Mouse (Mus musculus): ENCODE measurements around the gene Exoc3l2. TPM values are rescaled to one million over a fixed set of nuclear protein-coding genes. Genes with fewer than 3 reads are reported as not detected.
A peak's percentile ranks its signal among the peaks of the same experiment; 100 is the strongest.

Gene Exoc3l2
- polyA plus RNA-seq, 1 experiment from 2014 or later, result 2.7 TPM

DNA sequence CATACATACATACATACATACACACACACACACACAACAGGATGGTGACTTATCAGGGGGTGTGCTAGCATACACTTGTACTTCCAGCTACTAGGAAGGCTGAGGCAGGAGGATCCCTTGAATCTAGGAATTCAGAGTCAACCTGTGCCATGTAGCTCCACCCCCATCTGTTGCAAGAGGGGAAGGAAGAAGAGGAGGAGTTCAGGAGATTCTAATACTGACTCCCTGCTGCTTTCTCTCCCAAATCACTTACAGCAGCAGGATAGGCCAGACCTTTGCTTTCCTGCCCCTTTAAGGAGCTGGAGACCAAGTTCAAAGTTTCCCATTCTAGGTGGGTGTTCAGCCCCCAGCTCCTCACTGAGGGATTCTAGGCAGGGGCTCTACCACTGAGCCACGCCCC, 22.4 kb downstream of the Exoc3l2 start:
- no peaks in the 10 kb centered on the region for H3K4me1 ChIP-seq (ENCODE audit: control insufficient read depth, insufficient read depth, low read length)
- no peak for ATAC-seq (replicated peaks; ENCODE audit: insufficient number of reproducible peaks, low FRiP score, low TSS enrichment)
- WGBS (ENCODE audit: insufficient replicate concordance), result 78% methylated on average over 1 of the region's 1 CpGs
- H3K9me3 ChIP-seq (replicated peaks; ENCODE audit: control insufficient read depth, low read length), result no peaks in the 10 kb centered on the region
- no peak overlapping the region for H3K9ac ChIP-seq (ENCODE audit: low read depth, low read length)
- H3K36me3 ChIP-seq (ENCODE audit: control insufficient read depth, insufficient read depth, low read length), result no peaks in the 10 kb centered on the region
- H3K4me3 ChIP-seq (ENCODE audit: low read depth, low read length), result no peak overlapping the region
- H3K27ac ChIP-seq (ENCODE audit: low read depth, low read length), result no peak overlapping the region
- H3K4me2 ChIP-seq, result no peak overlapping the region
- peaks cover 27% of the 10 kb centered on the region for H3K27me3 ChIP-seq (ENCODE audit: control insufficient read depth, insufficient read depth, low read length)

DNA sequence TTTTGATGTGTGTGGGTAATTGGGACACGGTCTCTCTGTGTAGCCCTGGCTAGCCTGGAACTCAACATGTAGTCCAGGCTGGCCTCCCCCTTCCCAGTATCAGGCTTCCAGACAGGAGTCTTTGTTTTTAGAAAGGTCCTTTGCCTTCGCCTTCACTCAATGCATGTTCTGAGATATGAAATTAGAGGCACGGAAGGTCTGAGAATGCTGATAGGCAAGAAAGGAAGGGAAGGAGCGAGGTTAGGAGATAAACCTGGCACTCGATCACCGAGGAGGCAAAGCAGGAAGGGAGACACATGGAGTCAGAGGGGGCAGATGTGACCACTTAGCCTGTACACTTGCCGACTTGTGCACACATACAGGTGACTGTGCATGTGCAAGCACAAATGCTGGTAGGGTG, 23.4 kb downstream of the Exoc3l2 start:
- H3K9me3 ChIP-seq (replicated peaks; ENCODE audit: control insufficient read depth, low read length), result no peaks in the 10 kb centered on the region
- H3K4me3 ChIP-seq (ENCODE audit: low read depth, low read length), result no peak overlapping the region
- 62% methylated on average over 7 of the region's 7 CpGs for WGBS (ENCODE audit: insufficient replicate concordance)
- no peak overlapping the region for H3K27ac ChIP-seq (ENCODE audit: low read depth, low read length)
- ATAC-seq (replicated peaks; ENCODE audit: insufficient number of reproducible peaks, low FRiP score, low TSS enrichment), result no peak
- no peaks in the 10 kb centered on the region; the same call in 1 of the 2 replicates for H3K36me3 ChIP-seq (ENCODE audit: control insufficient read depth, insufficient read depth, low read length)
- H3K4me2 ChIP-seq, result no peak overlapping the region
- 0 out of 2 replicates have a peak, but pooled peaks cover under 1% of the 10 kb centered on the region for H3K4me1 ChIP-seq (ENCODE audit: control insufficient read depth, insufficient read depth, low read length)
- H3K27me3 ChIP-seq (ENCODE audit: control insufficient read depth, insufficient read depth, low read length), result peaks cover 38% of the 10 kb centered on the region
- no peak overlapping the region for H3K9ac ChIP-seq (ENCODE audit: low read depth, low read length)

DNA sequence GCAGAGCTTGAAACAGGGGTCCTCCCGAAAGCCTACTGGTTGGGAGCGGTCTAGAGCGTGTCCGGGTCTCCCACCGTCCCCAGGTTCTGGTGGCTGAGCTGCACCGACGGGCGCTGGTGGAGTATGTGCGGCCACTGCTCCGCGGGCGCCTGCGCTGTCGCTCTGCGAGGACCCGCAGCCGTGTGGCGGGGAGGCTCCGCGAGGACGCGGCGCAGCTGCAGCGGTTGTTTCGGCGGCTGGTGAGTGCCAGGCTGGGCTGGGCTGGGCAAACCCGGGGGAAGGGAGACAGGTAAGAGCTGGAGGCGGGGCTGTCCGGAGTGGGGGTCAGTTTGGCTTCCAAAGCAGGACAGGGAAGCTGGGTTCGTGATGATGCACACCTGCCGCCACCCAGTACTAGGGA, 26.4 kb downstream of the Exoc3l2 start:
- Histone ChIP-seq H3K9ac (ENCODE audit: low read depth, low read length) (no peak overlapping the region), H3K4me3 (ENCODE audit: low read depth, low read length) (peak overlapping the region; percentile 21), H3K36me3 (ENCODE audit: control insufficient read depth, insufficient read depth, low read length) (no peaks in the 10 kb centered on the region; the same call in 1 of the 2 replicates), H3K4me1 (ENCODE audit: control insufficient read depth, insufficient read depth, low read length) (0 out of 2 replicates have a peak, but pooled peaks cover 3% of the 10 kb centered on the region), H3K9me3 (replicated peaks; ENCODE audit: control insufficient read depth, low read length) (no peaks in the 10 kb centered on the region), H3K27me3 (ENCODE audit: control insufficient read depth, insufficient read depth, low read length) (peaks cover 45% of the 10 kb centered on the region), H3K4me2 (peak overlapping the region; percentile 37), H3K27ac (ENCODE audit: low read depth, low read length) (no peak overlapping the region)
- ATAC-seq (replicated peaks; ENCODE audit: insufficient number of reproducible peaks, low FRiP score, low TSS enrichment), result no peak
- 19% methylated on average over 31 of the region's 31 CpGs for WGBS (ENCODE audit: insufficient replicate concordance)

DNA sequence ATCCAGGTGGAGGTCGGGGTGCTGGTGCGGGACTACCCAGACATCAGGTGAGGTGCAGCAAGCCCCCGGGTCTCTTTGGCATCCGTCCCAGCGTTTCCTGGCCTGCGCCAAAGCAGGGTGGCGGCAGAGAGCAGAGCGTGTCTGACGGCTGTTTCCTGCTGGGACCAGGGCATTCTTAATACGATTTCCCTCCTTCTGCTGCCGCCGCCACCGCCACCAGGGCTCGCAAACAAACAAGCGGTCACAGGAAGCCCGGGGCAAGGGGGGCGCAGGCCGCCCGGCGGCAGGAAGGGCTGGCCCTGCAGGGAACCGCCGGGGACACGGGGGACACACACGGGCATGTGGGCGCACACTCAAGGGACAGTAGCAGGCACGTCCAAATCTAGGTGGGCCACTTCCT, 28.6 kb downstream of the Exoc3l2 start:
- no peaks in the 10 kb centered on the region; the same call in 1 of the 2 replicates for H3K36me3 ChIP-seq (ENCODE audit: control insufficient read depth, insufficient read depth, low read length)
- H3K27me3 ChIP-seq (ENCODE audit: control insufficient read depth, insufficient read depth, low read length), result peaks cover 48% of the 10 kb centered on the region
- H3K4me1 ChIP-seq (ENCODE audit: control insufficient read depth, insufficient read depth, low read length), result 0 out of 2 replicates have a peak, but pooled peaks cover 3% of the 10 kb centered on the region
- peak overlapping the region; percentile 23; the same call in 1 of the 2 replicates for H3K4me3 ChIP-seq (ENCODE audit: low read depth, low read length)
- peak overlapping the region; percentile 64 for H3K9ac ChIP-seq (ENCODE audit: low read depth, low read length)
- 0 out of 2 replicates have a peak, but pooled peaks have one; percentile 17 for ATAC-seq (replicated peaks; ENCODE audit: insufficient number of reproducible peaks, low FRiP score, low TSS enrichment)
- 4% methylated on average over 26 of the region's 26 CpGs for WGBS (ENCODE audit: insufficient replicate concordance)
- no peak overlapping the region for H3K27ac ChIP-seq (ENCODE audit: low read depth, low read length)
- peak overlapping the region; percentile 66 for H3K4me2 ChIP-seq
- H3K9me3 ChIP-seq (replicated peaks; ENCODE audit: control insufficient read depth, low read length), result no peaks in the 10 kb centered on the region

DNA sequence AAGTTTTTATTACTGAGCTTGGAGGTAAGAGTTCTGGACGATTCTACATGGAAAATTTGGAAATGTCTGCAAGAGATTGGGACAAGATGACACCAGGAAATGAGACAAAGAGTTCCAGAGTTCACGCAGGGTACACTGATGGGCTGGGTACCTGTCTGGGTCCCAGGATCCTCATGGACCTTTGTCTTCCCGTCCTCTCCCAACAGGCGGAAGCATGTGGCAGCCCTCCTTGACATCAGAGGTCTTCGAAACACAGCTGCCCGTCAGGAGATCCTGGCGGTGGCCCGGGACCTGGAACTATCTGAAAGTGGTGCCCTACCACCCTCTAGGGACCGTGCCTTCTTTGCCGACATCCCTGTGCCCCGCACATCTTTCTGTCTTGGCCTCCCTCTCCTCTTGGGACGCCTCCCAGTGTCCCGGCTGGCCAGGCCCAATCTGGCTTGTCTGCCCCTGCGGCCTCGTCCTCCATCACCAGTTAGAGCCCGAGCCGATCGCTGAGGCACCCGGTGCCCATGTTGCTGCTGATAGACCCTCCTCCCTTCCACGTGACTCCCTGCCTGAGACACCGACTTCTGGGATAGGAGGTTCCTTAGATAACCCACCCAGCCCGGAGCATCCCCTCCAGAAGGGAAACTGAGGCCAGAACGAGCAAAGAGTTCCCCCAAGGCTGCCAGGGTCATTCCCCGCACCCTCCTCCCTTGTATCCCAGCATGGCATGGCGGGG, 31.8 kb downstream of the Exoc3l2 start:
- Histone ChIP-seq H3K36me3 (ENCODE audit: control insufficient read depth, insufficient read depth, low read length) (no peaks in the 10 kb centered on the region; the same call in 1 of the 2 replicates), H3K9ac (ENCODE audit: low read depth, low read length) (no peak overlapping the region), H3K27me3 (ENCODE audit: control insufficient read depth, insufficient read depth, low read length) (peaks cover 26% of the 10 kb centered on the region), H3K4me2 (no peak overlapping the region), H3K27ac (ENCODE audit: low read depth, low read length) (no peak overlapping the region), H3K9me3 (replicated peaks; ENCODE audit: control insufficient read depth, low read length) (no peaks in the 10 kb centered on the region), H3K4me1 (ENCODE audit: control insufficient read depth, insufficient read depth, low read length) (0 out of 2 replicates have a peak, but pooled peaks cover 3% of the 10 kb centered on the region), H3K4me3 (ENCODE audit: low read depth, low read length) (no peak overlapping the region)
- WGBS (ENCODE audit: insufficient replicate concordance), result 81% methylated on average over 25 of the region's 25 CpGs
- no peak for ATAC-seq (replicated peaks; ENCODE audit: insufficient number of reproducible peaks, low FRiP score, low TSS enrichment)

DNA sequence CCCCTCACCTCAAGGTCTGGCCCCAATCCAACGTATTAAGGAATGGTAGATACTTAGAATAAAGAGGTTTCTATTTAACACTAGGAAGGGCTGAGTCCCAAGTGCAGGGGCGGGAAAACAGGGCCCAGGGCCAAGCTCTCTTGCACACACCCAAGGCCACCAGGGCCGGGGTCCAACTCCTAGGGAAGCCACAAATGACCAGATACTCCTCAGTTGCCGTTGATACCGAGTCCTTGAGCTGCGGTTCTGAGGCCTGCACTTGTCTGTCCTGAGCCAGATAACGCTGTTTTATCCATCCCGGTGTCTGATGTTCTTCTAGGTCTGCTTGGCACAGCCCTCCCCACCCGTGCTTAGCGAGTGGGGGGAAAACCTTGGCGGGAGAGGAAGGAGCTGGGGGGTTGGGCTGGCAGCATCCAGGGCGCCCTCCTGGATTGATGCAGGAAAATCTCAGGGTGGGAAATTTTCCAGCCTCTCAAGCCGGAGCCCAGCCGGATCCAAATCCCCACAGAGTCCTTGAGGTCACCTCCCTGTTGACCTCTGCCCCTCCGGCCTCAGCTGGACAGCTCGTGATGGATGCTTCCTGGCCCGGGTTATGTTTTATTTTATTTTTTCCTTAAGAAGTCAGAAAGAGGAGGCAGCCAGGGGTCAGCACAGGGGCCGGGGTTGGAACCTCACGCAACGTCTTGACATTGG, 32.5 kb downstream of the Exoc3l2 start:
- no peak overlapping the region for H3K4me3 ChIP-seq (ENCODE audit: low read depth, low read length)
- 54% methylated on average over 20 of the region's 20 CpGs for WGBS (ENCODE audit: insufficient replicate concordance)
- H3K4me1 ChIP-seq (ENCODE audit: control insufficient read depth, insufficient read depth, low read length), result 0 out of 2 replicates have a peak, but pooled peaks cover 3% of the 10 kb centered on the region
- no peak for ATAC-seq (replicated peaks; ENCODE audit: insufficient number of reproducible peaks, low FRiP score, low TSS enrichment)
- no peaks in the 10 kb centered on the region for H3K9me3 ChIP-seq (replicated peaks; ENCODE audit: control insufficient read depth, low read length)
- no peaks in the 10 kb centered on the region; the same call in 1 of the 2 replicates for H3K36me3 ChIP-seq (ENCODE audit: control insufficient read depth, insufficient read depth, low read length)
- H3K9ac ChIP-seq (ENCODE audit: low read depth, low read length), result no peak overlapping the region
- H3K27me3 ChIP-seq (ENCODE audit: control insufficient read depth, insufficient read depth, low read length), result peaks cover 19% of the 10 kb centered on the region
- no peak overlapping the region for H3K4me2 ChIP-seq
- no peak overlapping the region for H3K27ac ChIP-seq (ENCODE audit: low read depth, low read length)

DNA sequence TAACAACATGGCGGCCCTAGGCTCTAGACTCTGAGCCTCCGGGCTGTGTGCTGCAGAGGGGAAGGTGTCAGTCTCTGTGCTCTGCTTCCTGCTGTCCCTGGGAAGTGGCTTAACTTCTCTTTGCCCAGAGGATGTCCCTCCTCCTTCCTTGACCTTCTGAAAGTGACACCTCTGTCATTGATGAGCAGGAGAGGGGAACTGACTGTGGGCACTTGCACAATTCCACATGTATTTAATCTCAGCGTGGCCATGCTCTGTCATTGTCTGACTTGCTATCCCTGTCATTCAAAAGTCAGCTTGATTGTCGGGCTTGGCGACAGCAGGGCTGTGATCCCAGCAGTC, 33.1 kb downstream of the Exoc3l2 start:
- Histone ChIP-seq H3K27me3 (ENCODE audit: control insufficient read depth, insufficient read depth, low read length) (peaks cover 14% of the 10 kb centered on the region), H3K9ac (ENCODE audit: low read depth, low read length) (no peak overlapping the region), H3K36me3 (ENCODE audit: control insufficient read depth, insufficient read depth, low read length) (no peaks in the 10 kb centered on the region), H3K4me1 (ENCODE audit: control insufficient read depth, insufficient read depth, low read length) (0 out of 2 replicates have a peak, but pooled peaks cover 3% of the 10 kb centered on the region), H3K27ac (ENCODE audit: low read depth, low read length) (no peak overlapping the region), H3K4me3 (ENCODE audit: low read depth, low read length) (no peak overlapping the region), H3K9me3 (replicated peaks; ENCODE audit: control insufficient read depth, low read length) (no peaks in the 10 kb centered on the region), H3K4me2 (no peak overlapping the region)
- no peak for ATAC-seq (replicated peaks; ENCODE audit: insufficient number of reproducible peaks, low FRiP score, low TSS enrichment)
- 73% methylated on average over 5 of the region's 5 CpGs for WGBS (ENCODE audit: insufficient replicate concordance)

DNA sequence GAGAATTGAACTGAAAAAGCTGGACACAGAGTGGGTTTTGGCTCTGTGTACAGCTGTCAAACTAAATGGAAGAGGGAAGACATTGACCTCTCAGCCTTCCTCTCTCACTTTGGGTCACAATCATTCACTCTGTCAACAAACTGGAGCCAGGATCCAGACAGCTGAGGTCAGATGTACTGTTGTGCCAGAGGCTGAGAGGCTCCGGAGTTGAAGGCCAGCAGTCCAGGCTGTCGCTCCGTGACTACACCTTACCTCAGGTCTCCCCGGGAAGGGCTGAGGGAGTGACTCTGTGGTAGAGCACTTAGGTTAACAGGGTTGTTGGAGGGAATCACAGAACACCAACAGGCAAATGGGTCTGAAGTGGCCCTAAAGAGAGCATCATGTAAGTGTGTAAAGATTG, 35.2 kb downstream of the Exoc3l2 start:
- no peak overlapping the region for H3K4me2 ChIP-seq
- H3K9ac ChIP-seq (ENCODE audit: low read depth, low read length), result no peak overlapping the region
- no peaks in the 10 kb centered on the region for H3K4me1 ChIP-seq (ENCODE audit: control insufficient read depth, insufficient read depth, low read length)
- no peak overlapping the region for H3K4me3 ChIP-seq (ENCODE audit: low read depth, low read length)
- ATAC-seq (replicated peaks; ENCODE audit: insufficient number of reproducible peaks, low FRiP score, low TSS enrichment), result no peak
- H3K9me3 ChIP-seq (replicated peaks; ENCODE audit: control insufficient read depth, low read length), result no peaks in the 10 kb centered on the region
- peaks cover 3% of the 10 kb centered on the region; the same call in 1 of the 2 replicates for H3K27me3 ChIP-seq (ENCODE audit: control insufficient read depth, insufficient read depth, low read length)
- WGBS (ENCODE audit: insufficient replicate concordance), result 60% methylated on average over 4 of the region's 4 CpGs
- H3K36me3 ChIP-seq (ENCODE audit: control insufficient read depth, insufficient read depth, low read length), result no peaks in the 10 kb centered on the region
- H3K27ac ChIP-seq (ENCODE audit: low read depth, low read length), result no peak overlapping the region

Measured in heart, embryonic 11.5 days (tissue).